Mouse (Mus musculus) megakaryocyte, embryonic 14.5 days (primary cell): ENCODE measurements around the gene Leng9.

Experiments used
- FLI1 ChIP-seq: IDR thresholded peaks from 2 replicates; pipeline ENCODE4 v1.6.1; 2012; ENCODE audit warnings: low read length, inconsistent platforms, mixed read lengths
- GATA1 ChIP-seq: IDR thresholded peaks from 3 replicates; pipeline ENCODE4 v1.6.1; 2012; ENCODE audit warnings: mixed read lengths, low read length, inconsistent platforms, borderline replicate concordance

- TF ChIP-seq FLI1 (no peak), GATA1 (no peak)
Observed at GRCm38 (mm10) chr7:4117050-4117814, 32.9 kb downstream of the Leng9 start.
